Mouse (Mus musculus): Measurements from ENCODE around the gene Hunk.

GRCm38 (mm10) chr16:90518232-90518631 lies 132.4 kb downstream of the Hunk start:
- TF ChIP-seq POLR2A (IDR thresholded peaks at IDR 0.05; ENCODE audit: extremely low read depth, insufficient read depth, low read length) (no peak), CTCF (IDR thresholded peaks at IDR 0.05; ENCODE audit: low read depth, low read length) (no peak)

Measured in liver, adult 2 months (tissue).